Mouse (Mus musculus) kidney, postnatal 0 days (tissue): Measurements from ENCODE around the gene Pxdn. TPM values are rescaled to one million over a fixed set of nuclear protein-coding genes. Genes with fewer than 3 reads are reported as not detected.

Experiments used
- ATAC-seq: fragments of 200-750 bp; cut with Nextera tagmentation; replicated peaks from 2 replicates; pipeline ENCODE4 v1.8.0; 2017; ENCODE audit warnings: low read depth, moderate number of reproducible peaks, moderate TSS enrichment, moderate library complexity; ENCODE audit not compliant: low FRiP score
- DNase-seq: peaks from one replicate; pipeline ENCODE4 v3.0.0-alpha.2; 2016; ENCODE audit warnings: low spot score
- H3K27ac ChIP-seq: fragments of 300-500 bp; sonication (generic); 2 replicates; pipeline ENCODE4 v1.5.1; 2014; ENCODE audit warnings: mild to moderate bottlenecking
- H3K27me3 ChIP-seq: fragments of 300-500 bp; sonication (generic); 2 replicates; pipeline ENCODE4 v1.6.1; 2014; ENCODE audit warnings: low read length, mixed read lengths; ENCODE audit not compliant: insufficient read depth
- H3K36me3 ChIP-seq: fragments of 300-500 bp; sonication (generic); 2 replicates; pipeline ENCODE4 v1.6.1; 2014; ENCODE audit warnings: low read length, mixed read lengths; ENCODE audit not compliant: insufficient read depth
- H3K4me1 ChIP-seq: fragments of 300-500 bp; sonication (generic); replicated peaks from 2 replicates; pipeline ENCODE4 v1.6.1; 2014; ENCODE audit warnings: antibody characterized with exemption, low read length, mixed read lengths; ENCODE audit not compliant: insufficient read depth
- H3K4me2 ChIP-seq: fragments of 300-500 bp; sonication (generic); 2 replicates; pipeline ENCODE4 v1.6.1; 2014; ENCODE audit warnings: mild to moderate bottlenecking, low read length, moderate library complexity, mixed read lengths
- H3K4me3 ChIP-seq: fragments of 300-500 bp; sonication (generic); replicated peaks from 2 replicates; pipeline ENCODE4 v1.5.1; 2014; ENCODE audit warnings: low read depth, low read length
- H3K9ac ChIP-seq: fragments of 300-500 bp; sonication (generic); 2 replicates; pipeline ENCODE4 v1.6.1; 2014; ENCODE audit warnings: low read depth, low read length
- H3K9me3 ChIP-seq: fragments of 300-500 bp; sonication (generic); replicated peaks from 2 replicates; pipeline ENCODE4 v1.6.1; 2016; ENCODE audit warnings: low read length, inconsistent platforms, mixed read lengths
- CTCF ChIP-seq: IDR thresholded peaks from 2 replicates; pipeline ENCODE4 v1.5.1; 2016; ENCODE audit warnings: antibody characterized with exemption, low read depth, mild to moderate bottlenecking, moderate library complexity
- WGBS: fragments of 180-500 bp; shearing (Covaris S2); extraction: QIAGEN DNeasy Blood & Tissue Kit; methylation state at CpG from one replicate; pipeline ENCODE4 v1.1.7; 2014; 5-methylcytosine and 5-hydroxymethylcytosine counted together
- polyA plus RNA-seq: library from polyadenylated mRNA; unstranded; fragments of >200 nt; fragmentation: Nextera tagmentation; extraction: Ambion mirVana; gene quantifications from 2 replicates; pipeline ENCODE4 v1.2.1, GENCODE M21; 2015

Pxdn gene
- polyA plus RNA-seq, 1 experiment from 2014 or later: 49.9 TPM

- no peak for DNase-seq
- WGBS: 81% methylated on average over 6 of the region's 6 CpGs
- no peak overlapping the region for H3K27ac ChIP-seq
- H3K4me3 ChIP-seq: no peak overlapping the region
- no peaks in the 10 kb centered on the region for H3K9me3 ChIP-seq
- H3K27me3 ChIP-seq: no peaks in the 10 kb centered on the region
- no peak for ATAC-seq
- H3K4me1 ChIP-seq: no peaks in the 10 kb centered on the region
- no peaks in the 10 kb centered on the region for H3K36me3 ChIP-seq
- H3K9ac ChIP-seq: no peak overlapping the region
- no peak for TF ChIP-seq CTCF
- no peak overlapping the region for H3K4me2 ChIP-seq
Measured at GRCm38 (mm10) chr12:29916807-29917206, 20.6 kb upstream of the Pxdn start.

GRCm38 (mm10) chr12:29920298-29920697 is 17.1 kb upstream of the Pxdn start:
- TF ChIP-seq CTCF: no peak
- Histone ChIP-seq H3K4me2 (no peak overlapping the region), H3K9ac (no peak overlapping the region), H3K4me1 (no peaks in the 10 kb centered on the region), H3K27ac (no peak overlapping the region), H3K27me3 (no peaks in the 10 kb centered on the region), H3K9me3 (no peaks in the 10 kb centered on the region), H3K4me3 (no peak overlapping the region), H3K36me3 (no peaks in the 10 kb centered on the region)
- 76% methylated on average over 7 of the region's 7 CpGs for WGBS
- no peak for DNase-seq
- no peak for ATAC-seq

DNA sequence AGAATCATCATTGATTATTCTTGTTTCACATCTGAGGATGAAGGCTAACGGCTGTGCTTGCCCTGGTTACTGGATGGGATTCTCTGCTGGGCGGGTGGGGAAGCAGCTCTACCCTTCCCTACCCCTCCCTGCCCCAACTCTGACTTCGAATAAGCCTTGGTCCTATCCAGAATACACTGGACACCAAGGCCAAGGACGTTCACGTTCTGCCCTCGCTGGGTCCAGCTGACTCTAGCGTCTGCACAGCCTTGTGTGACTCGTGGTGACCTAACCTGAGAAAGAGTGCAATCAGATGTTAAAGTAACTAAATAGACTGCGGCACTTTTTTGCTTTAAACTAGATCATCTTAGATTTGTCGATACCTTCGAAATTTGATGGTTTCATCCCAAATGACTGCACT is 15.9 kb upstream of the Pxdn start:
- TF ChIP-seq CTCF: no peak
- DNase-seq (no peak), ATAC-seq (no peak)
- Histone ChIP-seq H3K36me3 (no peaks in the 10 kb centered on the region), H3K4me2 (no peak overlapping the region), H3K4me3 (no peak overlapping the region), H3K27me3 (no peaks in the 10 kb centered on the region), H3K4me1 (no peaks in the 10 kb centered on the region), H3K27ac (no peak overlapping the region), H3K9ac (no peak overlapping the region), H3K9me3 (no peaks in the 10 kb centered on the region)
- WGBS: 74% methylated on average over 11 of the region's 11 CpGs

GRCm38 (mm10) chr12:29926896-29927295 is 10.5 kb upstream of the Pxdn start:
- H3K4me2 ChIP-seq: no peak overlapping the region
- ATAC-seq (no peak), DNase-seq (peak; percentile 60)
- H3K9me3 ChIP-seq: no peaks in the 10 kb centered on the region
- no peak overlapping the region for H3K27ac ChIP-seq
- no peaks in the 10 kb centered on the region for H3K4me1 ChIP-seq
- H3K9ac ChIP-seq: no peak overlapping the region
- TF ChIP-seq CTCF: peak; percentile 78
- H3K4me3 ChIP-seq: no peak overlapping the region
- WGBS: 44% methylated on average over 3 of the region's 3 CpGs
- H3K27me3 ChIP-seq: no peaks in the 10 kb centered on the region
- no peaks in the 10 kb centered on the region for H3K36me3 ChIP-seq

DNA sequence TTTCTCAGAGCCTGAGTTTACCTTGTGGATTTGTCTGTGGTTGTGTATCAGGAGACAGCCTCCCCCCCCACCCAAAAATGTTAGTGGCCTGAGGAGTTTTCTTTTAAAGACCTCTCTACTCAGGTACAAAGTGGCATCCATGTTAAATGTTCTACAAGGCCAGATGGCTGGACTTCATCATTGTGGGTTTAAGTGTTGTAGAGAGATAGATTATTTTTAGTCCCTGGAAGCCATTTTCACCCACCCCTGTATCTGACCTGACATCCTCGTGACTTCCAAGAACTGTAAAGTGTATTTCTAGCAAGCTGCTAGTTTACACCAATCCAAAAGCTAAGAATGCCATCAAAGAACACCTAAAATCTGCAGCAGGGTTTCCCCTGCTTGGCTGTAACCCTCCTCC is 6.8 kb upstream of the Pxdn start:
- ATAC-seq (no peak), DNase-seq (no peak)
- WGBS: 63% methylated on average over 1 of the region's 1 CpGs
- no peak overlapping the region for H3K9ac ChIP-seq
- no peak for TF ChIP-seq CTCF
- H3K4me2 ChIP-seq: no peak overlapping the region
- no peak overlapping the region for H3K4me3 ChIP-seq
- no peaks in the 10 kb centered on the region for H3K4me1 ChIP-seq
- H3K27ac ChIP-seq: no peak overlapping the region
- H3K9me3 ChIP-seq: no peaks in the 10 kb centered on the region
- no peaks in the 10 kb centered on the region for H3K36me3 ChIP-seq
- no peaks in the 10 kb centered on the region for H3K27me3 ChIP-seq

DNA sequence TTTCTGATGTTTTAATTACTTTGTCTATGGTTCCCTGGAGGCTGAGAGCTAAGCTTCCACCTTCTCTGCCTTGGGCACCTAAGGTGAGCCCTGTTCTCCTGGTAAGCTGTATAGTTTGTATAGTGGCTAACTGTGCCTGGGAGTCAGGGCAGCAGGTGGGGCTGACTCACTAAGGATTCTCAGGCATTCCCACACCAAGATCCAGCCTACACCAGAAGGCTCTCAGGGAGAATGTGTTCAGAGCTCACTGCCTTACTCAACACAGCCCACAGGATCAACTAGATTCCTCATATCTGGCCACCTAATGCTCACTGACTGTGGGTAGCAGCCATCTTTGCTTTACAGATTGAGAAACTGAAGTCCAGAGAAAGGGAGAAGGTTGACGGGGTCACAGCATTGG is 4.5 kb upstream of the Pxdn start:
- no peak overlapping the region for H3K9ac ChIP-seq
- no peaks in the 10 kb centered on the region for H3K36me3 ChIP-seq
- H3K4me2 ChIP-seq: no peak overlapping the region
- no peaks in the 10 kb centered on the region for H3K4me1 ChIP-seq
- no peaks in the 10 kb centered on the region for H3K27me3 ChIP-seq
- no peaks in the 10 kb centered on the region for H3K9me3 ChIP-seq
- ATAC-seq (no peak), DNase-seq (no peak)
- 94% methylated on average over 1 of the region's 1 CpGs for WGBS
- no peak overlapping the region for H3K27ac ChIP-seq
- TF ChIP-seq CTCF: no peak
- no peak overlapping the region for H3K4me3 ChIP-seq

DNA sequence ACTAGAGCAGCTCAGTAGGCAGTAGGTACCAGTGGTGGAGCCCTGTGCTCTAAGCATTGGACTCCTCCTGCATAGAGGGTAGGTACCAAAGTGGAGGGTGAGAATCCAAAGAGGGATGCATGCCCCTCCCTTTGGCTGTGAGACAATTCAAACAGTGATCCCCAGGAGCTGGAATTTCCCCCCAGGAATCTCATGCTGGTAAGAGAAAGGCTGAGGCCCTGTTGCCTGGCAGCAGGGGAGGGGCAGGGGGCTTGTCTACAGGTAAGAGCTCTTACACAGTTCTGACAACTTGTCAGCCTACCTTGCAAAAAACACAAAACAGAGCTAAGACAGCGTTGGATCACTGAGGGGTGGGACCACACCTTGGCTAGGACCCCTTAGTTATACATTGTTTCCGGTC is 3.9 kb upstream of the Pxdn start:
- Histone ChIP-seq H3K9ac (no peak overlapping the region), H3K4me3 (no peak overlapping the region)
- 60% methylated on average over 2 of the region's 2 CpGs for WGBS

More for the DNA sequence above, 3.9 kb upstream of the Pxdn start:
- no peak for TF ChIP-seq CTCF
- Histone ChIP-seq H3K27ac (no peak overlapping the region), H3K27me3 (no peaks in the 10 kb centered on the region), H3K4me1 (no peaks in the 10 kb centered on the region), H3K36me3 (no peaks in the 10 kb centered on the region), H3K4me2 (no peak overlapping the region), H3K9me3 (no peaks in the 10 kb centered on the region)
- DNase-seq: no peak
- ATAC-seq: no peak
